In genomic region chr6:37120417-37121154, GRCm38 (mm10) we compare ENCODE assay signal across 19 mouse cellular contexts.
DNase-seq lines count a peak whose midpoint lies in the region.
"Had no signal": no experiment of that assay in that cellular context is flagged by ENCODE, and none has a peak within 500 bp of the region (broad histone marks: within the 10 kb centered on the region; RNA-seq: fewer than 3 reads in every experiment).

No protein-coding gene starts in this region.

- peak; percentile 35 to 65 for DNase-seq in frontal cortex, adult 2 months (ENCODE audit: extremely low spot score in 1 of 2, low spot score in 1 of 2)
- DNase-seq in frontal cortex, postnatal 25 days (ENCODE audit: low spot score in 2 of 2), result no peak
- DNase-seq in right cerebral cortex, adult 2 months (ENCODE audit: low spot score in 2 of 2), result peak; percentile 44 to 52
- DNase-seq in right cerebral cortex, postnatal 25 days, result no peak
- DNase-seq in left cerebral cortex, adult 9 months (ENCODE audit: low spot score in 2 of 2), result peak; percentile 40 to 58
- peak; percentile 80 for DNase-seq in telencephalon, adult 2 months (ENCODE audit: low read depth, low spot score)
- DNase-seq in kidney, adult 8-10 months, result no peak
- DNase-seq: adrenal gland, adult 2 months; adrenal gland, postnatal 36 days; B cell, adult 2 months; cerebellum, adult 2 months; cerebellum, postnatal 14 days; gastrocnemius, postnatal 10 days; kidney, adult 18-20 months; kidney, postnatal 4 days; layer of hippocampus, postnatal 36 days; spleen, adult 18-20 months; thymus, adult 2 months; thymus, postnatal 4 days had no signal

Comparison
In these comparisons a context has a peak if more than half of its experiments do, and no peak if none do; other contexts are left out.
1. DNase-seq: peak in frontal cortex, adult 2 months (2 of 2), right cerebral cortex, adult 2 months (2 of 2), left cerebral cortex, adult 9 months (2 of 2) and telencephalon, adult 2 months (single experiment); none in frontal cortex, postnatal 25 days (0 of 2), right cerebral cortex, postnatal 25 days (single experiment) and kidney, adult 8-10 months (0 of 2).